Mouse (Mus musculus): Measurements from ENCODE around the gene Pla2g4a.

- no peak for TF ChIP-seq POLR2A (IDR thresholded peaks at IDR 0.05; ENCODE audit: borderline replicate concordance, extremely low read depth, insufficient read depth, insufficient read length, poor library complexity, severe bottlenecking)
- no peak for TF ChIP-seq CTCF (IDR thresholded peaks at IDR 0.05; ENCODE audit: borderline replicate concordance, extremely low read depth, insufficient read depth, insufficient read length)
Measured at GRCm38 (mm10) chr1:149896590-149896989, 64.5 kb downstream of the Pla2g4a start.

Measured in brain, embryonic 14.5 days (tissue).